Comparison of ENCODE assay signal across 8 mouse cellular contexts in genomic region chr14:39317424-39318110, GRCm38 (mm10).
DNase-seq lines count a peak whose midpoint lies in the region.

No protein-coding gene starts in this region.

- peak; percentile 2 for DNase-seq in retina, adult 2 months (ENCODE audit: low read depth, low spot score)
- DNase-seq in retina, embryonic 14.5 days (ENCODE audit: low spot score): no peak
- DNase-seq in frontal cortex, adult 2 months (ENCODE audit: extremely low spot score in 1 of 2, low spot score in 1 of 2): peak; percentile 33 to 66
- DNase-seq in left cerebral cortex, postnatal 14 days (ENCODE audit: low spot score in 2 of 2): peak; percentile 72 to 74
- DNase-seq in urinary bladder, postnatal 25 days (ENCODE audit: low spot score): no peak
- no peak for DNase-seq in urinary bladder, postnatal 36 days (ENCODE audit: low spot score in 2 of 2)
- DNase-seq in kidney, adult 18-20 months: no peak
- DNase-seq in thymus, postnatal 14 days: no peak

- intact Hi-C loops in left cerebral cortex, postnatal 14 days (cut with DNase I): no loop called here

Comparison
In these comparisons a context has a peak if more than half of its experiments do, and no peak if none do; other contexts are left out.
1. DNase-seq: peak in retina, adult 2 months (single experiment), frontal cortex, adult 2 months (2 of 2) and left cerebral cortex, postnatal 14 days (2 of 2); none in retina, embryonic 14.5 days (single experiment), urinary bladder, postnatal 25 days (single experiment), urinary bladder, postnatal 36 days (0 of 2), kidney, adult 18-20 months (single experiment) and thymus, postnatal 14 days (single experiment).